Mouse (Mus musculus): ENCODE data around the gene Gm29554. TPM values are rescaled to one million over a fixed set of nuclear protein-coding genes. Genes with fewer than 3 reads are reported as not detected.
"Not testable (repeated sequence)": the region's sequence is repeated elsewhere in the genome, so short reads cannot be mapped to it uniquely, and the experiment has no call there.

Gene Gm29554
- not detected in 2 replicates for polyA plus RNA-seq (2015; fragmentation: Nextera tagmentation; extraction: Ambion mirVana)

GRCm38 (mm10) chrY:12273632-12274031 lies at the start of gene Gm29554:
TSS of gene Gm29554 (plus strand) at chrY:12273932.
- ATAC-seq; H3K9ac ChIP-seq (replicated peaks; ENCODE audit: low read depth); H3K9me3 ChIP-seq (ENCODE audit: low read length); H3K27me3 ChIP-seq (replicated peaks; ENCODE audit: insufficient read depth, low read length); H3K36me3 ChIP-seq (ENCODE audit: insufficient read depth, low read length); H3K4me1 ChIP-seq (ENCODE audit: insufficient read depth, low read depth, low read length); H3K4me2 ChIP-seq (replicated peaks; ENCODE audit: low read depth, low read length); H3K27ac ChIP-seq (ENCODE audit: low read length); H3K4me3 ChIP-seq (ENCODE audit: low read depth, low read length); DNase-seq (ENCODE audit: low spot score): not testable (repeated sequence)
- WGBS = no CpG with 5 or more reads among the region's 6 CpGs

Other genes with a start within 250 kb of the Gm29554 start
- gene Gm20812, start 108.0 kb downstream of the Gm29554 start, polyA plus RNA-seq (2015; fragmentation: Nextera tagmentation; extraction: Ambion mirVana) = not detected in 2 replicates